Mouse (Mus musculus) spleen, adult 2 months (tissue): Measurements from ENCODE around the gene Gm17655.

Experiments
- CTCF ChIP-seq: fragments of 200-500 bp; IDR thresholded peaks from 2 replicates; pipeline ENCODE4 v1.5.1; 2011; ENCODE audit warnings: mild to moderate bottlenecking, inconsistent platforms; ENCODE audit not compliant: insufficient read depth, insufficient read length, insufficient replicate concordance; ENCODE audit errors: extremely low read depth
- POLR2A ChIP-seq: fragments of 200-500 bp; IDR thresholded peaks from 2 replicates; pipeline ENCODE4 v1.6.1; 2011; ENCODE audit warnings: low read depth, low read length, inconsistent platforms

- TF ChIP-seq POLR2A (no peak), CTCF (no peak)
These were observed 28.8 kb upstream of the Gm17655 start for GRCm38 (mm10) chr5:110100921-110101631.
